Mouse (Mus musculus) induced T-regulatory cell, adult 2 months (primary cell): ENCODE data around the gene Usp20.

Experiments used
- DNase-seq: peaks from one replicate; pipeline ENCODE4 v3.0.0-alpha.2; 2012; ENCODE audit warnings: low read depth

The Usp20 gene

GRCm38 (mm10) chr2:30985111-30986020 is 3.3 kb downstream of the Usp20 start:
- peak; percentile 68 for DNase-seq

- no peak for DNase-seq
These were observed 8.1 kb downstream of the Usp20 start for GRCm38 (mm10) chr2:30990221-30990620.

GRCm38 (mm10) chr2:30994853-30995252 is 12.8 kb downstream of the Usp20 start:
- DNase-seq = no peak

- peak; percentile 68 for DNase-seq
These were observed 13.4 kb downstream of the Usp20 start for GRCm38 (mm10) chr2:30995432-30995996.

- no peak for DNase-seq
These were observed 16.6 kb downstream of the Usp20 start for GRCm38 (mm10) chr2:30998443-30999260.

GRCm38 (mm10) chr2:31002857-31003256 is 20.8 kb downstream of the Usp20 start:
- DNase-seq = no peak

GRCm38 (mm10) chr2:31005453-31005852 is 23.4 kb downstream of the Usp20 start:
- DNase-seq = no peak

GRCm38 (mm10) chr2:31006434-31006833 is 24.4 kb downstream of the Usp20 start:
- no peak for DNase-seq

- no peak for DNase-seq
These were observed 25.1 kb downstream of the Usp20 start for GRCm38 (mm10) chr2:31007208-31007607.

- DNase-seq = no peak
These were observed 31.5 kb downstream of the Usp20 start for GRCm38 (mm10) chr2:31013371-31014120.

GRCm38 (mm10) chr2:31017625-31018317 is 35.7 kb downstream of the Usp20 start:
- DNase-seq = no peak

GRCm38 (mm10) chr2:31018519-31018918 is 36.4 kb downstream of the Usp20 start:
- no peak for DNase-seq

GRCm38 (mm10) chr2:31019011-31019410 is 36.9 kb downstream of the Usp20 start:
- DNase-seq = no peak

- DNase-seq = no peak
These were observed 38.1 kb downstream of the Usp20 start for GRCm38 (mm10) chr2:31020202-31020601.

- DNase-seq = no peak
These were observed 41.9 kb downstream of the Usp20 start for GRCm38 (mm10) chr2:31023940-31024339.

GRCm38 (mm10) chr2:31024618-31025370 is 42.7 kb downstream of the Usp20 start:
- DNase-seq = peak; percentile 87

- peak; percentile 38 for DNase-seq
These were observed 43.4 kb downstream of the Usp20 start for GRCm38 (mm10) chr2:31025458-31025857.

- DNase-seq = peak; percentile 73
These were observed 44.6 kb downstream of the Usp20 start for GRCm38 (mm10) chr2:31026642-31027041.

- DNase-seq = no peak
These were observed 49.9 kb downstream of the Usp20 start for GRCm38 (mm10) chr2:31031972-31032371.

GRCm38 (mm10) chr2:31036811-31037210 is 54.7 kb downstream of the Usp20 start:
- peak; percentile 62 for DNase-seq
